Mouse (Mus musculus): Measurements from ENCODE around the gene Lix1l.
"Not testable (repeated sequence)": the region's sequence is repeated elsewhere in the genome, so short reads cannot be mapped to it uniquely, and the experiment has no call there.

Gene Lix1l

DNA sequence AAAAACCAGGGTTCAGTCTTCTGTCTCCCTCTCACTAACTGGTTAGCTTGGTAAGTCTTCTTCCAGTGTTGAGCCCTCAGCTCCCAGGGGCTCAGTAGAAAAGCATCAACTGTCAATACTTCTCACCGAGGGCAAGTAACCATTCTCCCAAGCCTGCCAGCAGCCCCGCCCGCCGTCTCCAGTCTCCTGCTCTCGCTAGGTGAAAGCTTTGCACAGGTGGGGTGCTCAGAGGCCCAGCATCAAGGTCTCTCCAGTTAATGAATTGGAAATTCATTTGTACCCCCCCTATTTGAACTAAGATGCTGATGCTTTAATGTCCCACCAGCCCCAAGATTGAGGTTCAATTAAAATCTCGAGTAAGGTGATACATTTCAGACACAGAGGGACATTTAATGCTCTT, 19.8 kb upstream of the Lix1l start:
- in situ Hi-C loops (cut with MboI; ENCODE audit: low sequenced_read_pairs) = loop anchor here (5.0 kb wide), 1 partner anchor 34 kb away; no protein-coding TSS in a partner anchor

DNA sequence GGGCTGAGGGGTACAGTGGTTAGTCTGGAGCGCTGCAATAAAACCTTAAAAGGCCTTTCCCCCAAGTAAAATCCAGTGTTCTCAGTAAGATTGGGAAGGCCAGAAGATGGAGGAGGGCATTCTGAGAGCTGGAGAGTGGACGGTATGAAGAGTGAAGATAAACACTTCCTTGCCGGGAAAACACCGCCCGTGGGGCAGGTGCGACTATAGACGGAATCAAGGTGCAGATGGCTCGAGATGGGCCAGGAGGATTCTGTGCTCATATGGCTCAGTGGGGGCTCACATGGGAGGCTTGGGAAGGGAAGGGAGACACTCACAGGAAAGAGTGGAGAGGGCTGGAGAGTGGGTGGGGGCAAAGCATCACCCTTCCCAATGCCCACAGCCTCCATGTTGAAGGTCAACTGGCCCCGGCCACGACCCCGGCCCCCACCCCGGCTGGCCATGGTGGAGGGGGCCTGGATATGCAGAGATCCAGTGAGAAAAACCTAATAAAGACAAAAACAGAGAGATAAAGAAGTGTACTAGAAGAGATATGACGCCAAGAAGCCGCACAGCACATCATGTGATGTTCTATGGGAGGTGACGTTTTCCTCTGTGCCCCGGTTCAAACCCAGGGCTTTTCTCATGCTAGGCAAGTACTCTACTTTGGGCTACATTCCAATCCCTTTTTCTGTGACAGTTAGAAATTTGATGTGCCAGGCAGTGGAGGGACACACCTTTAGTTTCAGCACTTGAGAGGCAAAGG, 19.0 kb upstream of the Lix1l start:
- in situ Hi-C loops (cut with MboI; ENCODE audit: low sequenced_read_pairs) = loop anchor here (5.0 kb wide), 1 partner anchor 35 kb away; no protein-coding TSS in a partner anchor

DNA sequence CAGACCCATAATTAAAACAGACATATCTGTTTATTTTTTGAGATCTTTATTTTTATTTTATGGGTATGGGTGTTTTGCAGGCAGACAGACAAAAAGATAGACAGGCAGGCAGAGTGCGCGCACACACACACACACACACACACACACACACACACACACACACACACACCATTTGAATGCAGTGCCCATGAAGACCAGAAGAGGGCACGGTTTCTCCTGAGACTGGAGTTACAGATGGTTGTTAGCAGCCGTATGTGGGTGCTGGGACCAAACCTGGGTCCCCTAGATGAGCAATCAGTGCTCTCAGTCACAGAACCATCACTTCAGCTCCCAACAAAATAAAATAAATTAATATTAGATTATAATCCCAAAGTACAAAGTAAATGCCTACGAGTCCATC, 17.6 kb upstream of the Lix1l start:
- in situ Hi-C loops (cut with MboI; ENCODE audit: low sequenced_read_pairs) = loop anchor here (5.0 kb wide), 1 partner anchor 36 kb away; no protein-coding TSS in a partner anchor

DNA sequence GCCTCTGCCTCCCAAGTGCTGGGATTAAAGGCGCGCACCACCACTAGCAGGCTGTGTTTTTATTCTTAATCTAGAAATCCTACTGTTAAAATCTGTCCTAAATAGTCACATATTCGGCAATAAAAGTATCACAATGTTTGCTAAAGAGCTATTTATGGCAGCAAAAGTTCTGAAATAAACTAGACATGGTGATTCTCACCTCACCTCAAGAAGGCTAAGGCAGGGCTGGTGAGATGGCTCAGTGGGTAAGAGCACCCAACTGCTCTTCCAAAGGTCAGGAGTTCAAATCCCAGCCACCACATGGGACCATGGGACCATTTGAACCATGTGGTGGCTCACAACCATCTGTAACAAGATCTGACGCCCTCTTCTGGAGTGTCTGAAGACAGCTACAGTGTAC, 10.3 kb upstream of the Lix1l start:
- in situ Hi-C loops (cut with MboI; ENCODE audit: low sequenced_read_pairs) = no loop called here

DNA sequence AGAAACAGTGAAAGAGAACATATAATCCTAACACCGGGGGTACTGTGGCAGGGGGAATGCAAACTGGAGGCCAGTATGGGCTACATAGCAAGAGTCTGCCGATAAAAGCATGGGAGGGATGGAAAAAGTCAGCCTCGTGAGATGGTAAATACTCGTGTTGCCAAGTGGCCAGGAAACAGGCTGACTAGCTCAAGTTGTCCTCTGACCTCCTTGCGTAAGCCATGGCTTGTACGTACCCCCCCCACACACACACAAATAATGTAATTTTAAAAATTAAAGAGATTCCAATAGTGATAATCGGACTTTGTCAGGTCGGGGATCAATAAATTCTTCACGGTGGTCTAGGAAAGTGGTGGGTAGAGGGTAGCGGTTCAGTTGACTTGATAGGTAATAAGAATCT, 7.6 kb upstream of the Lix1l start:
- in situ Hi-C loops (cut with MboI; ENCODE audit: low sequenced_read_pairs) = no loop called here

DNA sequence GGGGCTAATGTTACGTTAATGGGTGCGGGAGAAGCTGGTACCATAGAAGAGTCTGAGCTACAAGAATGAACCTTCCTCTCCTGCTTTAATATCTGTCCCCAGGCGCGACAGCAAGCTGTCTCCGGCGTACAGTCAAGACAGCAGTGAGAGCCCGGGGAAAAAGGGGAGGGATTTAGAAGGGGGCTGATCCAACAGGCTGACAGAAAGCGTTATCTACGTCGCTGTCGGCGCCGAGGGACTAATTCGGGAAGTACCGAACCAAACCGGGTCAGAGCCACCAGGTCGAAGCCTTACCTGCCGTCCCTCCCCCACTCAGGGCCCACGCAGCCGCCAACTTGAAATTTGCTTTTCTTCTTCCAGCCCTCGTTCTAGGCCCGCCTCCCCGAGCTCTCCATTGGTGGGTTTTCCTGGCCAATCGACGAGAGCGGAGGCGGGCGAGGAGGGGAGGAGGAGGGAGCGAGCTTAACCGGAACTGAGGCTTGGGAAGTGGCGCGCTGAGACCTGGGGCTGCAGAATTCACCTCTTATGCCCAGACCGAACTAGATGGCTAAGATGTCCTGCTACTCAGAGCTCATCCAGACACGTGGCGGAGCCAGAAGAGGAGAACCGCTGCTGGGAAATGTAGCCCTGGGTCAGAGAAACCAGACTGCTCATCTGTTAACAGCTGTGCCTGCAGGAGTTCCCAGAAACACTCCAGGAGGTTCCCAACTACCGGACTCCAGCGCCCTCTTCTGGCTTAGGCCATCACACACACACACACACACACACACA, 7.0 kb upstream of the Lix1l start, which contains the start of gene Polr3gl:
Polr3gl (minus strand) TSS at position 392 of the 771 bp plus-strand sequence.
- in situ Hi-C loops (cut with MboI; ENCODE audit: low sequenced_read_pairs) = no loop called here

DNA sequence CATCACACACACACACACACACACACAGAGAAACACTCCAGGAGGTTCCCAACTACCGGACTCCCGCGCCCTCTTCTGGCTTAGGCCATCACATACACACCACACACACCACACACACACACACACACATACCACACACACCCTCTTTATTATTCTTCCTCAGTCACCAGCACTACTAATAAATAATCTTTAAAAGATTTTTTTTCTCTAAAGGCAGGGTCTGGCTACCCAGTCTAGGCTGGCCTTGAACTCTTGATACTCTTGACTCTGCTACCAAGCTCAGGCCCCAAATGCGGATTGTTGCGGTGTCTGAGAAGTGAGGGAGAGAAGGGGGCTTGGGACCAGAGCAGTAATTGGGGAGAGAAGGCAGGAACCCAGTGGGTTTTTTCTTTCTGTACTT, 6.1 kb upstream of the Lix1l start:
- in situ Hi-C loops (cut with MboI; ENCODE audit: low sequenced_read_pairs) = no loop called here

DNA sequence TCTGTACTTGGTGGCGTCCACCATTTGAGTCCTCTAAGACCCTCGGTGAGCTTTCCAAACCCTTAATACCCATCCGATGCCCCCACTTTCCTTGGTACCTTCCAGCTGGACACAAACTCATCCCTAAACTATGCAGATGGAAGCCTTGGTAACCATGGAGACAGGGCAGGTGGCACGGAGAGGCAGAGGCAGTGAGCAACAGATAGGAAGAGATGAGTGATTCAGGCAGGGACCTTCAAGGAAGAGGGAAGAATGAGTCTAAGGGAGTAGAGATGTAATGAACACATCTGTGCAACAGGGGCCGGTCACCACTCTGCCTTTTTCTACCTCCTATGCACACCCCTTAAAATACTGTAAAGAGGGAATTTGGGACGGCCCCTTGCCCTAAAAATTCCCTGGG, 5.3 kb upstream of the Lix1l start:
- in situ Hi-C loops (cut with MboI; ENCODE audit: low sequenced_read_pairs) = no loop called here

DNA sequence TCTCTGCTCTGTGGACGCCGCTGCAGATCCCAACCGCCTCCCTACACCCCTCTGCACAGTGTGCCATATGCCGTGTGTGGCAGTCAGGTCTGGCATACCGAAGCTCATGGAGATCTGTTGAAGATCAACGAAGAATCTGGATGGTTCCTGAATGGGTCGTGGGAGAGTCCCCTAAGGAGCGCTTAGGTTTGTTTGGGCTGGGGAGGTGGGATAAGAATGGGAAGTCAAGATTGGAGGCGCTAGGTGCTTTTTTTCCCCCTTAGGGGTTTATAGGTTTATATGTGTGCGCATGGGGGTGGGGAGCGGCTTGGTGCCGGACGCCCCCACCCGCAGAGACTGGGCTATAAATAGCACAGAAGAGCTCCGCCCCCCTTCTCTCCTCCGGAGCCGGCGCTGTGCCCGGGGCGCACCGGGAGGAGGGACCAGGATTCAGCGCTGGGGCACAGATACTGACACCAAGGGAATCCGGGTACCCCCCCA, 4.7 kb upstream of the Lix1l start, which contains the start of gene Ankrd34a:
Ankrd34a (plus strand) TSS at position 409 of the 480 bp plus-strand sequence.
- in situ Hi-C loops (cut with MboI; ENCODE audit: low sequenced_read_pairs) = no loop called here

DNA sequence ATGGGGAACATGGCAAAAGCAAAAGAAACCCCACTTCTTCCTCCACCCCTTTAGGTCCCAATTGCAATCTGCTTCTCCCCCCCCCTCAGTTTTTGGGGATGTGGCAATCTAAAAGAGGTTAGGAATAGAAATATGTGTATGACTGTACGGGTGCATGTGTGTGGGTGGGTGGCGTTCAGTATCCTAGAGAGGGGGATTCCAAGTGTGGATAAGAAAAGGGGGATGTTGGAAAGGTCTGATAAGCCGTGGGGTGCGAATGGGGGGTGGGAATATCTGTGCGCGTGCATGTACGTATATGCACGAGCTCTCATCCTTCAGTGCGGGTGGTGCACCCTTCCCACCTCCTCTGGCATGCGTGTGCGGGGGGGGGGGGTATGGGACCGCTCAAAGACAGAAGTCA, 4.1 kb upstream of the Lix1l start:
- in situ Hi-C loops (cut with MboI; ENCODE audit: low sequenced_read_pairs) = no loop called here

DNA sequence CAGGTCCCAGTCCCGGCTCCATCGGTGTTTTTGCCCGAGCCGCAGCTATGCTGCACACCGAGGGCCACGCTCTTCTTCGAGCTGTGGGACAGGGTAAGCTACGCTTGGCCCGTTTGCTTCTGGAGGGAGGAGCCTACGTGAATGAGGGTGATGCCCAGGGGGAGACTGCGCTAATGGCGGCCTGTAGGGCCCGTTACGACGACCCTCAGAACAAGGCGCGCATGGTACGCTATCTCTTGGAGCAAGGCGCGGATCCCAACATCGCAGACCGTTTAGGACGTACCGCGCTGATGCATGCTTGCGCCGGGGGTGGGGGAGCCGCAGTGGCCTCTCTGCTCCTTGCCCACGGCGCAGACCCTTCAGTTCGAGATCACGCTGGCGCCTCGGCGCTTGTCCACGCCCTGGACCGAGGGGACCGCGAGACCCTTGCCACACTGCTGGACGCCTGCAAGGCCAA, 3.5 kb upstream of the Lix1l start:
- in situ Hi-C loops (cut with MboI; ENCODE audit: low sequenced_read_pairs) = no loop called here

DNA sequence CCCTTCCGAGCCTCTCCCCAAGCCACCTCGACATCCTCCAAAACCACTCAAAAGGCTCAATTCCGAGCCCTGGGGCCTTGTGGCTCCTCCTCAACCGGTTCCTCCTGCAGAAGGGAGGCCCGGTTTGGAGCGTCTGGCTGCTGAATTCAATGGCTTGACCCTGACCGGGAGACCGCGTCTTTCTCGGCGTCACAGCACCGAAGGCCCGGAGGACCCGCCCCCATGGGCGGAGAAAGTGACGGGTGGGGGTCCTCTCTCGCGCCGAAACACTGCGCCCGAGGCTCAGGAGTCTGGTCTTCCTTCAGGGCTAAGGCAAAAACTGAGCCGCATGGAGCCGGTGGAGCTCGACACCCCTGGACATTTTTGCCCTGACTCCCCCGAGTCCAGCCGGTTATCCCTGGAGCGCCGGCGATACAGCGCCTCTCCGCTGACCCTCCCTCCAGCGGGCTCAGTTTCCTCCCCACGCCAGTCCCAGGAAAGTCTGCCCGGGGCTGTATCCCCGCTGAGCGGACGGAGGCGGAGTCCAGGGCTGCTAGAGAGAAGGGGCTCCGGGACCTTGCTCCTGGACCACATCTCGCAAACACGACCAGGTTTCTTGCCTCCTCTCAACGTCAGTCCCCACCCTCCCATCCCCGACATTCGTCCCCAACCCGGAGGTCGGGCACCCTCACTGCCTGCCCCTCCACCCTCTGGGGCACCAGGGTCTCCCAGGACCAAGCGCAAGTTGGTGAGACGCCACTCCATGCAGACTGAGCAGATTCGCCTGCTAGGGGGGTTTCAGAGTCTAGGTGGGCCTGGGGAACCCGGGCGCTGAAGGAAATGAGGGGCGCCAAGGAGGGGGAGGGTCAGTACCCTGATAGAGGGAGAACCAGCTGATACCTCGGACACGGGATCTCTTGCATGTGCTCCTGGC, 2.5 kb upstream of the Lix1l start:
- in situ Hi-C loops (cut with MboI; ENCODE audit: low sequenced_read_pairs) = no loop called here

DNA sequence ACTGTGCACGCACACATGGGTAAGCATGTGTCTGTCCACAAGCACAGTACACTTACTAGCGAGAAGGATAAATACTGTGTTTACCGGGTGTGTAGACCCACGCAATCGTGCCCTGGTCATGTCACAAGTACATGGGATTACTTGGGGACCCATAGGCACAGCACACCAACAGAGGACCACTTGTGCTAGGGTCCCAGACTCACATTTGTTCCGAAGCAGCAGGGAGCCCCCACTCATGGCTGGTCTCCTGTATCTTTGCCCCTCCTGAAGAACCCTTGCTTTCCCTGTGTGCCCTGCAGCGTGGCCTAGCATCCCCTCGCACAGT, 1.9 kb upstream of the Lix1l start:
- in situ Hi-C loops (cut with MboI; ENCODE audit: low sequenced_read_pairs) = no loop called here

DNA sequence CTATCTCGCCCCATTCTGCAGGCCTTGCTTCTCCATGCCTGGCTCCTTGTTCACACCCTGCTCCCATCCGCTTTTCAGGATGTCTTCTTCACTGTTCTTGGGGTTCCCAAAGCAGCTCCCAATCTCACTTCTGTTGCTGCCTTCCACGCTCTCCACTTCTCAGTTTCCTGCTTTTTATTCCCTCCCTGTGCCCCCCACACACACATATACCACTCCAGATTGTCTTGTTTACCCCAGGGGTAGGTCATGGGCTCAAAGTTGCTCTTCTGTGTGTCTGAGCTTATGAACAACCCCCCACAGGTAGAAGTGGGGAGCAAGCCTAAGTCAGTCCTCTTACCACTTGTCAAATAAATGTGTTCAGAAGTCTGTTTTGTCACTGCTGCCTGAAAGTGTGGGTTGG, 1.5 kb upstream of the Lix1l start:
- in situ Hi-C loops (cut with MboI; ENCODE audit: low sequenced_read_pairs) = no loop called here

DNA sequence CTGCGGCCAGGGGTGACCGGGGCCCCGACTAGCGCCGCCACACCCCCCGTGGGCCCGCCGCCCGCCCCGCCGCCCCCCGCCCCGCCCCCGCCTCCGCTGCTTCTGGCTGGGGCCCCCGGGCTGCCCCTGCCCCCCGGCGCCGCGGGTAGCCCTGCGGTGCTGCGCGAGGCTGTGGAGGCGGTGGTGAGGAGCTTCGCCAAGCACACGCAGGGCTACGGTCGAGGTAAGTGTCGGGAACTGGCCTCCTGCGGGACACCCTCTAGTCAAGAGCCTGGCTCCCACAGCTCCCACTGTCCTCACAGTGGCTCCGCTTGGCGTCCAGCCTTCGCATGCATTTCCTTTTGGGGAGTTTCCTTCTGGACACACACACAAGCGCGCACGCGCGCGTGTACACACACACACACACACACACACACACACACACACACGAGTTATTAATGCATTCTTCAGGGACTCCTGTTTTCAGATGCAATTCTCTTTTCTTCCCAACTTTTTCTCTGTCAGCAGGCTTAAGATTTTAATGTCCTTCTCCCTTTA, 370 bp downstream of the Lix1l start:
- in situ Hi-C loops (cut with MboI; ENCODE audit: low sequenced_read_pairs) = no loop called here

DNA sequence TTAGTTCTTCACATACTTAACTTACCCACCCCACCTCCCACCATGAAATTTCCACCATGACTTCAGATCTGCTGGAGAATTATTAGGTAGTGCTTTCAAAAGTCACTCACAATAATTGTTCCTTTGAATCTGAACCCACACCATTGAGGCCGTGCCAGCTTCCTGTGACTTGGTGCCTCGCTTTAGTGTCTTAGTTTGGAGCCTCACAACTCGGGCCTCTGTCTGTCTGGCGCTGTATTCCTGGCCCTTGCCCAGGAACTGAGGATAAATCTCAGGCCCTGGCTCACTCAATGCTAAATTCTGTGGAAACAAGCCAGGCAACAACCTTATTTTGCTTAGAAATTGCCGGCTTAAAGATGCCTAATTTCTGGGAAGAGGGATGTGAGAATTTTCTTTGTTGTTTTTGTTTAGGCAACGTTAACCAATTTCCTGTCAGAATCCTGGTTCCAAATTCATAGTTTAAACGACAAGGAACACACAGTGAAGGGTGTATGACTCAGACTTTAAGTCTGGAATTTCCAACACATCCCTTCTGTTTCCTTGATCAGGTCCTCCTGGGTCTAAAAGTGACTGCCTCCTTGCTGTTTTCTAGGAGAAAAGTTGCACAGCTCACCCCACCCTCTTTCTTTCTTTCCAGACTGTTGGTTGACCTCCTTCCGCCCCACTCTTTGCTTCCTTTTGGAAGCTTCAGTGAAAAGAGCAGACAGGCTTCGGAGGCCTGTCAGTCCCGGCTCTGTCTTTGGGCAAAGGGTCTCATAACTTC, 1.2 kb downstream of the Lix1l start:
- in situ Hi-C loops (cut with MboI; ENCODE audit: low sequenced_read_pairs) = no loop called here

DNA sequence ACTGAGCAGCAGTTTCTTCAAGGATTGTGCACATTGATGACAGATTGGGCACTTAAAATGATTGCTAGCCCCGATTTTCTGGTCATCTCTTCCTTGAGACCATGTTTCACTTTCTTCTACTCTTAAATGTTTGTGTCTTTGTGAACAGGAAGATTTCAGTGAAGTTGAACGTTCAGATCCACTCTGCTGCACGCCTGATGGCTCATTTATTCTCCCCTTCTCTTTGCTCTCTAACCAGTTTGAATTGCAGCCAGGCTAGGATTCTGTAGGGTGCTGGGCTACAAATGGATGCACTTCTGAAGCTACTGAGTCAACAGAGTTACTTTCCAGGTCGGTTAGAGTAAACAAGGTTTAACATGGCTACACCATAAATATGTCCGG, 1.7 kb downstream of the Lix1l start:
- in situ Hi-C loops (cut with MboI; ENCODE audit: low sequenced_read_pairs) = no loop called here

DNA sequence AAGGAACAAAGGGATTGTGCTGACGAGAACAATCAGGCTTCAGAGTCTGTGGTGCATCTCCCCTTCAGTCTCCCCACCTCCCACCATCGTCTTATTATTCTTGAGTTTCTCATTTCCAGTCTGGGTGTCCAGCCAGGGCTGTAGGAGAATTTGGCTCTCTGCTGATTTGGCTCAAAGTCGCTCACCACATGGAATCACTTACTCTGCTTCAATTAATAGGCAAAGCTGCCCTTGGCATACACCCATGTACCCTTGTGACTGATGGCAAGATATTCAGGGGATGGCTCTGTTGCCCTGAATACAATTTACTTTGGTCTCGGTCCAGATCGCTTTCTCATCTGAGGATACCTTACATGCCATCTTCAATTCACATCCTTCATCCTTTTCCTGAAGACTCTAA, 2.4 kb downstream of the Lix1l start:
- in situ Hi-C loops (cut with MboI; ENCODE audit: low sequenced_read_pairs) = no loop called here

DNA sequence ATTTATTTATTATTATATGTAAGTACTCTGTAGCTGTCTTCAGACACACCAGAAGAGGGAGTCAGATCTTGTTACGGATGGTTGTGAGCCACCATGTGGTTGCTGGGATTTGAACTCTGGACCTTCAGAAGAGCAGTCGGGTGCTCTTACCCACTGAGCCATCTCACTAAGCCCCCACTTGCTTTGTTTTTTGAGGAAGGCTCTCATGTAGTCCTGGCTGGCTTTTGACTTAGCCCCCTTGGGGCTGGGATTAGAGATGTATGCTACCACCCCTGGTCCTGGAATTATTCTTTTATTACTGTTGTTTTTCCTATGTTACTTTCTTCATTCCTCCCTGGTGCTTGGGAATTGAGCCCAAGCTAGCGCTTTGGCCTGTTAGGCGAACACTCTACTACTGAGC, 5.1 kb downstream of the Lix1l start:
- in situ Hi-C loops (cut with MboI; ENCODE audit: low sequenced_read_pairs) = not testable (repeated sequence)

DNA sequence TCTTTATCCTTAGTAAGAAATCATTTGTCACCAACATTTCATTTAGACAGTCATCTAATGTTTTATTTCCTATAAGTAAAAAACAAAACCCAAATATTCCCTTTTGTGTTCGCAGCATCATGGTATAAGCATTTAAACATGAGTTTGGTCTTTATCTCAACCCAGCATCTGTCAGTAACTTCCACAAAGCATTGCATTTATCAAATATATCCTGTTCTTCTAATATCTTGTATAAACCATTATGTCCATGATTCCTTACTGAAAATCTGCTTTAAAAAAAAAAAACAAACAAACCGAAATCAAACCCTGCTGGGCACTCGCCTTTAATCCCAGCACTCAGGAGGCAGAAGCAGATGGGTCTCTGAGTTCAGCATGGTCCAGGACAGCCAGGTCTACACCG, 5.7 kb downstream of the Lix1l start:
- in situ Hi-C loops (cut with MboI; ENCODE audit: low sequenced_read_pairs) = no loop called here

Data from CH12F3 (cell line).